Mouse (Mus musculus): Measurements from ENCODE around the gene Pak2.

- no peak for TF ChIP-seq CTCF (IDR thresholded peaks at IDR 0.05; ENCODE audit: extremely low read depth, insufficient read length, insufficient replicate concordance, low read depth, low read length)
- peak; percentile 75 for TF ChIP-seq POLR2A (IDR thresholded peaks at IDR 0.05; ENCODE audit: low read depth, low read length)
Observed at GRCm38 (mm10) chr16:32099638-32100150, 20.6 kb upstream of the Pak2 start, which contains the start of the genes Pigx and Cep19.
